Mouse (Mus musculus): Measurements from ENCODE around the gene Gpn3.
A peak's percentile ranks its signal among the peaks of the same experiment; 100 is the strongest.
"Not testable (repeated sequence)": the region's sequence is repeated elsewhere in the genome, so short reads cannot be mapped to it uniquely, and the experiment has no call there.

The Gpn3 gene

GRCm38 (mm10) chr5:122390671-122391070 is 19.0 kb downstream of the Gpn3 start:
- DNase-seq (ENCODE audit: low spot score in 2 of 2) = no peak

- no peak for DNase-seq (ENCODE audit: low spot score in 2 of 2)
Measured at GRCm38 (mm10) chr5:122391178-122391785, 19.6 kb downstream of the Gpn3 start.

- peak; percentile 83 to 89 for DNase-seq (ENCODE audit: low spot score in 2 of 2)
Measured at GRCm38 (mm10) chr5:122391786-122392180, 20.1 kb downstream of the Gpn3 start, which contains the start of gene Arpc3. Arpc3 (plus strand) TSS chr5:122391878.

GRCm38 (mm10) chr5:122392227-122393004 is 20.7 kb downstream of the Gpn3 start:
- no peak for DNase-seq (ENCODE audit: low spot score in 2 of 2)

GRCm38 (mm10) chr5:122393887-122394286 is 22.2 kb downstream of the Gpn3 start:
- peak; percentile 59 to 64 for DNase-seq (ENCODE audit: low spot score in 2 of 2)

- no peak for DNase-seq (ENCODE audit: low spot score in 2 of 2)
Measured at GRCm38 (mm10) chr5:122396791-122397190, 25.1 kb downstream of the Gpn3 start.

GRCm38 (mm10) chr5:122397495-122397894 is 25.8 kb downstream of the Gpn3 start:
- no peak for DNase-seq (ENCODE audit: low spot score in 2 of 2)

GRCm38 (mm10) chr5:122399871-122400270 is 28.2 kb downstream of the Gpn3 start:
- DNase-seq (ENCODE audit: low spot score in 2 of 2) = no peak

GRCm38 (mm10) chr5:122400628-122401302 is 29.1 kb downstream of the Gpn3 start:
- DNase-seq (ENCODE audit: low spot score in 2 of 2) = no peak

GRCm38 (mm10) chr5:122401303-122401640 is 29.6 kb downstream of the Gpn3 start:
- DNase-seq (ENCODE audit: low spot score in 2 of 2) = peak; percentile 55 to 62

- no peak for DNase-seq (ENCODE audit: low spot score in 2 of 2)
Measured at GRCm38 (mm10) chr5:122402160-122402559, 30.5 kb downstream of the Gpn3 start.

GRCm38 (mm10) chr5:122402772-122403171 is 31.1 kb downstream of the Gpn3 start:
- no peak for DNase-seq (ENCODE audit: low spot score in 2 of 2)

- DNase-seq (ENCODE audit: low spot score in 2 of 2) = no peak
Measured at GRCm38 (mm10) chr5:122403362-122403761, 31.7 kb downstream of the Gpn3 start.

- DNase-seq (ENCODE audit: low spot score in 2 of 2) = no peak
Measured at GRCm38 (mm10) chr5:122405537-122405936, 33.9 kb downstream of the Gpn3 start.

- DNase-seq (ENCODE audit: low spot score in 2 of 2) = no peak
Measured at GRCm38 (mm10) chr5:122409692-122410645, 38.3 kb downstream of the Gpn3 start.

- no peak for DNase-seq (ENCODE audit: low spot score in 2 of 2)
Measured at GRCm38 (mm10) chr5:122411892-122412291, 40.2 kb downstream of the Gpn3 start.

GRCm38 (mm10) chr5:122412826-122413225 is 41.1 kb downstream of the Gpn3 start:
- DNase-seq (ENCODE audit: low spot score in 2 of 2) = no peak

GRCm38 (mm10) chr5:122414351-122414750 is 42.7 kb downstream of the Gpn3 start:
- no peak for DNase-seq (ENCODE audit: low spot score in 2 of 2)

- DNase-seq (ENCODE audit: low spot score in 2 of 2) = no peak
Measured at GRCm38 (mm10) chr5:122415465-122415864, 43.8 kb downstream of the Gpn3 start.

GRCm38 (mm10) chr5:122420676-122421075 is 49.0 kb downstream of the Gpn3 start:
- DNase-seq (ENCODE audit: low spot score in 2 of 2) = not testable (repeated sequence)

GRCm38 (mm10) chr5:122421271-122422068 is 49.8 kb downstream of the Gpn3 start, which contains the start of gene Anapc7:
Anapc7 (plus strand) TSS chr5:122421693.
- DNase-seq (ENCODE audit: low spot score in 2 of 2) = no peak
